Mouse (Mus musculus): ENCODE measurements around the gene Apob.
A peak's percentile ranks its signal among the peaks of the same experiment; 100 is the strongest.

The Apob gene

GRCm38 (mm10) chr12:8042626-8043394 lies 65.4 kb downstream of the Apob start:
- no peak for DNase-seq

GRCm38 (mm10) chr12:8047046-8047445 lies 69.6 kb downstream of the Apob start:
- DNase-seq, result no peak

- DNase-seq, result no peak
These were observed 70.4 kb downstream of the Apob start for GRCm38 (mm10) chr12:8047789-8048309.

- no peak for DNase-seq
These were observed 78.7 kb downstream of the Apob start for GRCm38 (mm10) chr12:8056001-8056640.

GRCm38 (mm10) chr12:8059576-8059975 lies 82.1 kb downstream of the Apob start:
- peak; percentile 63 for DNase-seq

- no peak for DNase-seq
These were observed 86.1 kb downstream of the Apob start for GRCm38 (mm10) chr12:8063363-8064065.
